Mouse (Mus musculus): ENCODE measurements around the gene Cyp4a31. TPM values are rescaled to one million over a fixed set of nuclear protein-coding genes. Genes with fewer than 3 reads are reported as not detected.

Cyp4a31 gene
- total RNA-seq, 2 experiments from 2014 or later, result not detected

Other genes with a start within 250 kb of the Cyp4a31 start
- gene Cyp4a12b, start 152.0 kb upstream of the Cyp4a31 start, total RNA-seq (2021), result not detected
- not detected for gene Cyp4a30b, start 111.0 kb upstream of the Cyp4a31 start, total RNA-seq (2021)
- gene Cyp4a14, start 67.5 kb upstream of the Cyp4a31 start, total RNA-seq (2021), result not detected
- gene Cyp4a10, start 45.4 kb upstream of the Cyp4a31 start, total RNA-seq (2021), result not detected
- not detected for gene Cyp4a32, start 37.3 kb downstream of the Cyp4a31 start, total RNA-seq (2021)
- gene Cyp4b1, start 84.1 kb downstream of the Cyp4a31 start, total RNA-seq (2021), result 1 to 10 TPM in 1 of 2 experiments, under 1 TPM in 1; 0.87 to 1.4 TPM
- 10 to 100 TPM; 49.8 to 50.8 TPM for gene Efcab14, start 174.1 kb downstream of the Cyp4a31 start, total RNA-seq (2021)
- under 1 TPM; 0.59 to 0.80 TPM for gene Tex38, start 217.4 kb downstream of the Cyp4a31 start, total RNA-seq (2021)
- 10 to 100 TPM; 45.7 to 51.8 TPM for gene Atpaf1, start 221.2 kb downstream of the Cyp4a31 start, total RNA-seq (2021)